16 mouse cellular contexts compared by ENCODE assay signal in the genomic region with DNA sequence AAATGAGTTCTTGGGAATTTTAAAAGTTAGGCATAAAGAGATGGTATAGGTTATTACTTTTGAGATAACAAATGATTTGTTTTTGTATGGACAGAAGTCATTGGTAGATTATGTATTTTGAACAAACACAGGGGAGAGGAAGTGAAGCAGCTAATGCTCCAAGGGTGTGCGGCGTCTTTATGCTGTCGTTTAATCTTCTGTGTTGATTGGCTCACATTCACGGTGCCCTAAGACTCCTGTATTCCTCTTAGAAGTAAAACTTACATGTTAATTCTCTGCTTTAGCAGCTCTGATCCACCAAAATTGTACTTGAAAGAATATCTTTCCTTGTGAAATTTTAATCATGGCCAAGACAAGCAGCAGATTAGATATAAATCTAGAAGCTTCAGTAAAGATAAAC. TPM values are rescaled to one million over a fixed set of nuclear protein-coding genes. Genes with fewer than 3 reads are reported as not detected.
A peak's percentile ranks its signal among the peaks of the same experiment; 100 is the strongest.
DNase-seq lines count a peak whose midpoint lies in the region; ATAC-seq lines count a peak whose summit lies in the region.
"Had no signal": no experiment of that assay in that cellular context is flagged by ENCODE, and none has a peak within 500 bp of the region (broad histone marks: within the 10 kb centered on the region; RNA-seq: fewer than 3 reads in every experiment).

No protein-coding gene starts in this region.

- peak overlapping the region; percentile 79 for H3K27ac ChIP-seq in hindbrain, embryonic 13.5 days
- no peak overlapping the region for H3K27ac ChIP-seq in hindbrain, embryonic 11.5 days (ENCODE audit: low read depth, low read length)
- no peak overlapping the region for H3K27ac ChIP-seq in embryonic facial prominence, embryonic 14.5 days (replicated peaks; ENCODE audit: low read depth, low read length)
- peak overlapping the region; percentile 72; the same call in 1 of the 2 replicates for H3K27ac ChIP-seq in midbrain, embryonic 10.5 days (replicated peaks)
- peak overlapping the region; percentile 80 for H3K27ac ChIP-seq in neural tube, embryonic 14.5 days (ENCODE audit: low read depth, low read length)
- H3K27ac ChIP-seq: heart, embryonic 10.5 days had no signal

- DNase-seq in hindbrain, embryonic 11.5 days (ENCODE audit: low spot score), result no peak
- no peak for DNase-seq in embryonic facial prominence, embryonic 14.5 days (ENCODE audit: low spot score)
- DNase-seq in midbrain, embryonic 10.5 days (ENCODE audit: low spot score), result no peak
- DNase-seq in B cell, adult 2 months, result no peak
- no peak for DNase-seq in spleen, postnatal 4 days (ENCODE audit: low spot score in 2 of 2)
- DNase-seq: cerebellum, adult 18-20 months; heart, postnatal 14 days; kidney, postnatal 14 days; lung, adult 2 months; thymus, adult 2 months had no signal

- H3K9me3 ChIP-seq in hindbrain, embryonic 13.5 days, result no peaks in the 10 kb centered on the region
- H3K9me3 ChIP-seq in hindbrain, embryonic 11.5 days (ENCODE audit: control insufficient read depth, low read length), result no peaks in the 10 kb centered on the region
- H3K9me3 ChIP-seq in embryonic facial prominence, embryonic 14.5 days (ENCODE audit: control insufficient read depth, low read length), result no peaks in the 10 kb centered on the region
- no peaks in the 10 kb centered on the region for H3K9me3 ChIP-seq in midbrain, embryonic 10.5 days (replicated peaks)
- no peaks in the 10 kb centered on the region for H3K9me3 ChIP-seq in neural tube, embryonic 14.5 days (ENCODE audit: control insufficient read depth, low read length)
- H3K9me3 ChIP-seq: heart, embryonic 10.5 days had no signal

- H3K27me3 ChIP-seq in hindbrain, embryonic 13.5 days, result no peaks in the 10 kb centered on the region
- H3K27me3 ChIP-seq in hindbrain, embryonic 11.5 days (ENCODE audit: control insufficient read depth, insufficient read depth, low read length), result no peaks in the 10 kb centered on the region
- no peaks in the 10 kb centered on the region for H3K27me3 ChIP-seq in embryonic facial prominence, embryonic 14.5 days (replicated peaks; ENCODE audit: control insufficient read depth, insufficient read depth, low read length)
- no peaks in the 10 kb centered on the region for H3K27me3 ChIP-seq in midbrain, embryonic 10.5 days (ENCODE audit: low read depth, poor library complexity, severe bottlenecking)
- no peaks in the 10 kb centered on the region for H3K27me3 ChIP-seq in neural tube, embryonic 14.5 days (ENCODE audit: control insufficient read depth, insufficient read depth, low read length)

- peak overlapping the region; percentile 37 for H3K4me2 ChIP-seq in hindbrain, embryonic 13.5 days
- H3K4me2 ChIP-seq in hindbrain, embryonic 11.5 days (replicated peaks; ENCODE audit: low read depth, low read length), result no peak overlapping the region
- H3K4me2 ChIP-seq in embryonic facial prominence, embryonic 14.5 days (ENCODE audit: low read depth, low read length), result peak overlapping the region; percentile 26; the same call in 1 of the 2 replicates
- peak overlapping the region; percentile 43 for H3K4me2 ChIP-seq in neural tube, embryonic 14.5 days (ENCODE audit: low read depth, low read length)

- H3K9ac ChIP-seq in hindbrain, embryonic 13.5 days, result peak overlapping the region; percentile 60; the same call in 1 of the 2 replicates
- no peak overlapping the region for H3K9ac ChIP-seq in hindbrain, embryonic 11.5 days (ENCODE audit: low read depth, low read length)
- H3K9ac ChIP-seq in embryonic facial prominence, embryonic 14.5 days (ENCODE audit: low read depth, low read length), result no peak overlapping the region
- peak overlapping the region; percentile 63; the same call in 1 of the 2 replicates for H3K9ac ChIP-seq in neural tube, embryonic 14.5 days (replicated peaks; ENCODE audit: low read depth, low read length)

- peak overlapping the region; percentile 30; the same call in 1 of the 2 replicates for H3K4me3 ChIP-seq in hindbrain, embryonic 13.5 days
- no peak overlapping the region for H3K4me3 ChIP-seq in hindbrain, embryonic 11.5 days (ENCODE audit: low read depth, low read length)
- H3K4me3 ChIP-seq in embryonic facial prominence, embryonic 14.5 days (ENCODE audit: low read depth, low read length), result no peak overlapping the region
- no peak overlapping the region for H3K4me3 ChIP-seq in midbrain, embryonic 10.5 days
- peak overlapping the region; percentile 32; the same call in 1 of the 2 replicates for H3K4me3 ChIP-seq in neural tube, embryonic 14.5 days (ENCODE audit: low read depth, low read length)
- H3K4me3 ChIP-seq: heart, embryonic 10.5 days; myocyte had no signal

- peaks cover 7% of the 10 kb centered on the region; the same call in 1 of the 2 replicates for H3K4me1 ChIP-seq in hindbrain, embryonic 13.5 days (replicated peaks)
- H3K4me1 ChIP-seq in hindbrain, embryonic 11.5 days (replicated peaks; ENCODE audit: control insufficient read depth, insufficient read depth, low read length), result no peaks in the 10 kb centered on the region
- H3K4me1 ChIP-seq in embryonic facial prominence, embryonic 14.5 days (ENCODE audit: control insufficient read depth, insufficient read depth, low read length), result peaks cover 11% of the 10 kb centered on the region; the same call in 1 of the 2 replicates
- H3K4me1 ChIP-seq in midbrain, embryonic 10.5 days, result peaks cover 15% of the 10 kb centered on the region
- 0 out of 2 replicates have a peak, but pooled peaks cover 5% of the 10 kb centered on the region for H3K4me1 ChIP-seq in neural tube, embryonic 14.5 days (ENCODE audit: control insufficient read depth, insufficient read depth, low read length)

- H3K36me3 ChIP-seq in hindbrain, embryonic 13.5 days, result no peaks in the 10 kb centered on the region
- H3K36me3 ChIP-seq in hindbrain, embryonic 11.5 days (ENCODE audit: control insufficient read depth, insufficient read depth, low read length), result no peaks in the 10 kb centered on the region
- H3K36me3 ChIP-seq in embryonic facial prominence, embryonic 14.5 days (ENCODE audit: control insufficient read depth, insufficient read depth, low read length), result no peaks in the 10 kb centered on the region
- no peaks in the 10 kb centered on the region for H3K36me3 ChIP-seq in midbrain, embryonic 10.5 days
- H3K36me3 ChIP-seq in neural tube, embryonic 14.5 days (ENCODE audit: control insufficient read depth, insufficient read depth, low read length), result no peaks in the 10 kb centered on the region
- H3K36me3 ChIP-seq: heart, embryonic 10.5 days had no signal

- 65% methylated on average over 4 of the region's 4 CpGs for WGBS in hindbrain, embryonic 13.5 days
- WGBS in hindbrain, embryonic 11.5 days, result 80% methylated on average over 4 of the region's 4 CpGs
- WGBS in embryonic facial prominence, embryonic 14.5 days, result 60% methylated on average over 4 of the region's 4 CpGs
- 56% methylated on average over 4 of the region's 4 CpGs for WGBS in midbrain, embryonic 10.5 days
- whole genome bisulfite sequencing in neural tube, embryonic 14.5 days, result 30% methylated on average over 4 of the region's 4 CpGs

- no peak for ATAC-seq in hindbrain, embryonic 13.5 days (ENCODE audit: low FRiP score)
- ATAC-seq in hindbrain, embryonic 11.5 days (ENCODE audit: low FRiP score), result no peak
- no peak for ATAC-seq in embryonic facial prominence, embryonic 14.5 days (ENCODE audit: low read depth)
- 0 out of 2 replicates have a peak, but pooled peaks have one; percentile 59 for ATAC-seq in neural tube, embryonic 14.5 days (ENCODE audit: low read depth)
- no peak for ATAC-seq in monocyte, adult 5-6 weeks (replicated peaks; ENCODE audit: insufficient number of reproducible peaks, low FRiP score, low TSS enrichment, poor library complexity, severe bottlenecking)
- ATAC-seq: intestine, embryonic 16.5 days had no signal

RNA-seq across cellular contexts. Expression of gene Bbs10, which starts 50.9 kb away (rescaled TPM):
- polyA plus RNA-seq in hindbrain, embryonic 13.5 days (2015; fragmentation: Nextera tagmentation; extraction: Ambion mirVana), result 6.5 and 7.2 TPM in 2 replicates
- 6.4 and 6.5 TPM in 2 replicates for polyA plus RNA-seq in hindbrain, embryonic 11.5 days (2014; fragmentation: Nextera tagmentation; extraction: Ambion mirVana)
- 4.0 and 5.8 TPM in 2 replicates for polyA plus RNA-seq in embryonic facial prominence, embryonic 14.5 days (2014; fragmentation: Nextera tagmentation; extraction: Ambion mirVana)
- polyA plus RNA-seq in midbrain, embryonic 10.5 days (2016; fragmentation: Nextera tagmentation; extraction: Ambion mirVana), result 6.8 and 7.7 TPM in 2 replicates
- polyA plus RNA-seq in neural tube, embryonic 14.5 days (2014; fragmentation: Nextera tagmentation; extraction: Ambion mirVana), result 6.3 and 6.8 TPM in 2 replicates
- 1.5 to 3.3 TPM (median 2.3 TPM) in 3 replicates for total RNA-seq in monocyte, adult 5-6 weeks (2017)

Comparison
In these comparisons a context has a peak if more than half of its experiments do, and no peak if none do; other contexts are left out.
1. H3K27ac ChIP-seq: peak in hindbrain, embryonic 13.5 days (single experiment), midbrain, embryonic 10.5 days (single experiment) and neural tube, embryonic 14.5 days (single experiment); none in hindbrain, embryonic 11.5 days (single experiment) and embryonic facial prominence, embryonic 14.5 days (single experiment).
2. H3K4me3 ChIP-seq: peak in hindbrain, embryonic 13.5 days (single experiment) and neural tube, embryonic 14.5 days (single experiment); none in hindbrain, embryonic 11.5 days (single experiment), embryonic facial prominence, embryonic 14.5 days (single experiment) and midbrain, embryonic 10.5 days (single experiment).
3. H3K9ac ChIP-seq: peak in hindbrain, embryonic 13.5 days (single experiment) and neural tube, embryonic 14.5 days (single experiment); none in hindbrain, embryonic 11.5 days (single experiment) and embryonic facial prominence, embryonic 14.5 days (single experiment).